Mouse (Mus musculus) T-helper 2 cell (primary cell): ENCODE data around the gene Ctbp2.

ENCODE experiments used
- in situ Hi-C: fragments of 300-600 bp; cut with MboI, MseI; formaldehyde crosslinking; loops from one replicate; pipeline ENCODE4 v1.15.1; 2025; ENCODE audit warnings: high pct_unique_total_duplicates

Gene Ctbp2

DNA sequence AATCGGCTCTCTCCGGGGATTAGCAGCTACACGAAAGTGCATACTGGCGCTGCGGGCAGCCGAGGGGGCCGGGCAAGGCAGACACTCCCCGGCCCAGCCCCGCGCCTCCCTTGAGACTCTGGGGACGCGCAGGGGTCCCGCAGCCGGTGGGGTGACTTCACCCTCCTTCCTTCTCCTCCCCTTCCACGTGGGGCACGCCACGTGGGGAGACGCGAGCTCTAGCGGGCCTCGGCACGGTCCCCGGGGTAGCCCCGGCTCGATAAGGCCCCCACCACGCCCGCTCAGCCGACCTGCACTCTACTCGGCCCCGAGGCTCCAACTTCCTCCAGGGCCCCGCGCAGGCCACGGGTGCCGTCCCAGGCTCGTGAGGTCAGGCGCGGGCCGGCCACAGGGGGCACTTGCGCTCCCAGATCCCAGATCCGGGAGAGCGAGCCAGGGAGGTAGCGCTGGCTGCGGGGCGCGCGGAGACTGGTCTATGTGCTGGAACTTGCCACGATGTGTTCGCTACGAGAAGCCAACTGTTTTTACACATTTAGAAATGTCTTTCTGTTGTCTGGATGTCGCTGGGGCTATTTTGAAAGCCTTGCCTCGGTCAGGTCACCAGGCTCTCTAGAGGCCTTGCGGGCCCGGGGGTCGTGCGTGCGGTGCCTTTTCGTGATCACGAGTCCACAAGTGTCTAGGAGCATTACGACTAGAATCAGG lies at the start of gene Ctbp2:
Ctbp2 (minus strand) TSS at position 356 of the 702 bp plus-strand sequence.
- in situ Hi-C loops = no loop called here

DNA sequence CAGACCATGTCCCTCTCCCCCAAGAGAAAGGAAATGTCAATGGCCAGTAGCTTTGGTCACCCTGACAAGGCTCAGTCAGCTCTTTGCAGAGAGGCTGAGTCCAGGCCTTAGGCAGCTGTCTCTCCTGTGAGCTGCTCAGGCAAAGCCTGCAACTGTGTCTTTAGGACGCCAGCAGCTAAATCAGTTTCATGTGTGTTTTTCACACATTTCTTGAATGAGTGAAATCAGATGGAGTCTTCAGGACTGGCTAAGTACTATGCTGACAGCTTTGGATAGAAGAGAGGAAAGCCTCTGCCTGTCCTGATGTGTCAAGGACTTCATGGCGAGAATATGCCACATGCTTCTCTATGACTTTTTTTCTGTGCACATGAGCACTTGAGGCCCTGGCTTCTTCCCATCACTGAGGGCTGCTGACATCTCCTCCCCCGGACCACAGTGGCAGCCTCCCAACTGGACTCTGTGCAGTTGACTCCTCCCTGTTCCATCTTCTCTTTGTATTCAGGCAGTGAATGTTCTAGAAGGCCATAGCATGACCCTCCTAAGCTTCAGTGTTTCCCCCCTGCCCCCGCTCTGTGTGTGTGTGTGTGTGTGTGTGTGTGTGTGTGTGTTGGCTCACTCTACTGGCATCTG lies 47.4 kb upstream of the Ctbp2 start:
- in situ Hi-C loops = no loop called here

DNA sequence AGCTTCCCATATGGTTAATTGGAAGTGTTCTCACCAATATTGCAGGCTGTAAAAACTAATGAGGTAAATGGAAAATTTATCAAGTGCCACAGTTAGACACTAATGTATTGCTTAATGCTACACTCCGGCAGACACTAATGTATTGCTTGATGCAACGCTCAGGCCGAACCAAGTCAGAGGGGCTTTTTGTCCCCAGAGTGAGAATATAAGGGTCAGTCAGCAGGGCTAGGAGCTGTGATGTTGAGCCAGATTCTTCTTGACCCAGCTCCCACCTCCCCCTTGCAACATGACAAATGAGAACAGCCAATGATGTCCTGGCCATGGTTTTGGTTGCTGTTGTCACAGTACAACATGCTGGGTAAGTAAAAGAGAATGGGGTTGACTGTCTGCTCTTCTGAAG lies 44.8 kb upstream of the Ctbp2 start:
- in situ Hi-C loops = no loop called here

DNA sequence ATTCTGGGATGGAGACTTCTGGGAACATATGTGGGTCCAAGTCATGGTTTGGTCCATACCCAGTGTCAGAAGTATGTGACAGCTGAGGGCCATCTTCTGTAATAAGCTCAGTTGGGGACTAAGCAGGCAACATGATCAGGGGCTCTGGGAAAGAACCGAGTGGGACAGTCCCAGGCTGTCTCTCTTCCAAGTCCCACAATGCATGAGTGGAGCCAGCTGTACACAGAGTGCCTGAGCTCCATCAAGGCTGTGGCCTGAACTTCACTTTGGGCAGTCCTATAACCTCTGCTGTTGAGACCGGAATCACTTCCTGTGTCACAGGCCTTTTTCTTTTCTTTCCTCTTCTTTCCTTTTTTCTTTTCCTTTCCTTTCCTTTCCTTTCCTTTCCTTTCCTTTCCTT lies 43.7 kb upstream of the Ctbp2 start:
- in situ Hi-C loops = no loop called here

DNA sequence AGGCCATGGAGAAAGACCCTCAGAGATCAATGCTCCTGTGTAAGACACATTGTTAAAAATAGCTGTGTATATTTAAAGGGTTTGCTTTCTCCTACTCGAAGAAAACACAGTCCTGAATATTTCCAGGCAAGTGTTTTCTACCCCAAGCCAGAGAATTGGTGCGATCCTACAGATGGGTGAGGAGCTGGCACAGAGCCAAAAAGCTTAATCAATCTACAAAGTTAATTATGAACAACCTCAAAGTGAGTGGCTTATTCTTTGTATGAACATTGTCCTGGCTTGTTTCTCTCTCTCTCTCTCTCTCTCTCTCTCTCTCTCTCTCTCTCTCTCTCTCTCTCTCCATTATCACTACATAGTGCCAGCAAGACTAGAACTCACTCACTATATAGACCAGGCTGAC lies 40.6 kb upstream of the Ctbp2 start:
- in situ Hi-C loops = no loop called here

DNA sequence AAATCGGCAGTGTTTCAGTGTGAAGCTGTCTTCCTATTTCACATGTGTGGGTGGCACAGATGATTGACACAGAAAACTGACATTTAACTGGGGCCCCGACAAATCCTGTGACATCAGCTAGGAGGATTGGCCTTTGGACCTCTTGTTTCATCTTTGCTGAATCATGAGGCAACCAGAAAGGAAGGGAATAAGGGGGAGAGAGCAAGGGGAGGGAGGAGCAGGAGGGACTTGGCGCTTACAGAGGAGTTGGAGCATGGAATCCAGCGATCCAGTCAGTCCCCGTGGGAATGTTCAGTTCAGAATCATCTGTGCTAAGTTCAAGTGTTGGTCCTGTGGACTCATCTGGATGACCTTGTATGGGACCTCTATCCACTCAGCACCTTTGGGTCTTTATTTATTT lies 38.9 kb upstream of the Ctbp2 start:
- in situ Hi-C loops = no loop called here

DNA sequence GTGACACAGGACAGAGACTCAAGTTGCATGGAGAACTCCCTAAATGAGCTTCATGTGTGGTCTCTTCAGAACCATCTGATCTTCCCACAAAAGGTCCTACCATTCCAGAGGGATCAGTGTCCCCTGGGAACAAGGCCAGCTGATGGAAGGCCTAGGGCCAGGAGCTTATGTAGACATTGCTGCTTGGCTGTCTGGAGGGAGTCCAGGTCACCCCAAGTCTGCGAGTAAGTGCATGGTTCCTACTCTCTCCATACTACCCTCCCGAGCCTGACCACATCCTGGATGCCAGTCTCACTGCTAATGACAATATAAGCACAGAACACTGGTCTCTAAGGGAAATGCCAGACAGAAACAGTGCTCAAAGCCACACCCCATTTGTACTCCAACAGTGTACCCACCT lies 38.0 kb upstream of the Ctbp2 start:
- in situ Hi-C loops = no loop called here

DNA sequence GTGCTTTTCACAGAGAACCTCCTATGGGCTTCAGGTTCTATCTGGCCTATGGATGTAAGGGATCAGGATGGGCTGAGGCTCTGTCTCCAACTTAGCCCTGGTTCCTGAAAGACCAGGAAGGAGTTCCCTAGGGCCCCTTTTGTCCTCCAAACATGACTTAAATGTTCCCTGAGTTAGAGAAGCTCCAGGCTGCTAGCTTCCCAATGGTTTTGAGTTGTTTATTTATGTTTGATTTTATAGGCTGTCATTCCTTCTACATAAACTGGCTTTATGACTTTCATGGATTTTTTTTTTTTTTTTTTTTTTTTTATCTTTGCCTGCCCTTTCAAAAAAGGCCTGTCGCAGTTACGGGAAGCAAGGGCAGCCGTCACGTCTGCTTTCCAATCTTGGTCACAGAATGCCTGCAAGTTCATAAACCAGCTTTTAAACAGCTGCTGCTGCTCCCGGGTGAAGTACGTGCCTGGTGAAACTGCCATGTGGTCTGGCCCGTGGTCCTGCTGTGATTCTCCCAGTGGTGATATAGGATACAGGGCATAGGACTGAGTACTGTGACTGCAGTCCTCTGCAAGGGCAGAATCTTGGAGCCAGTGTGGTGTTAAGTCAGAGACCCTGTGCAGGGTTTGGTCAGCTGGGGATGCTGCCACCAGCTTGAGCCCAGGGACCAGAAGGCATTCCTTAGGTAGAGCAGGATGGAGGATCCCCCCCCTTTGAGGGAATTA lies 37.4 kb upstream of the Ctbp2 start:
- in situ Hi-C loops = no loop called here

DNA sequence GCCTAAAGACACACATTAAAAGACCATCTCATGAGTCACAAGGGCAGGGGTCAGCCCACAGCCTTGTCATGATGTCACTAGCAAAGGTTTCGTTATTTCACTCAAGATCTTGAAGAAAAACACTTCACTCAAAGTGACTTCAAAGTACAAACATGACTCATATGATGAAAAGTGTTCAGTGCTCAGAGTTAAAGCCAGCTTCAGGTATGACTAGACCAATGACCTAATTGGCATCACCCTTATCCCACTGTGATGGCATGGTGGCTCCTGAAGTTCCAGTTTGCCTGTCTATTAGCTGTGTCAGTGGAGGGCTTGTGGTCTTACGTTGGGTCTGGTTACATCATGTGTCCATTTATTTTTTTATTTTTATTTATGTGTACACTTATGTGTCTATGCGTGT lies 35.4 kb upstream of the Ctbp2 start:
- in situ Hi-C loops = no loop called here

DNA sequence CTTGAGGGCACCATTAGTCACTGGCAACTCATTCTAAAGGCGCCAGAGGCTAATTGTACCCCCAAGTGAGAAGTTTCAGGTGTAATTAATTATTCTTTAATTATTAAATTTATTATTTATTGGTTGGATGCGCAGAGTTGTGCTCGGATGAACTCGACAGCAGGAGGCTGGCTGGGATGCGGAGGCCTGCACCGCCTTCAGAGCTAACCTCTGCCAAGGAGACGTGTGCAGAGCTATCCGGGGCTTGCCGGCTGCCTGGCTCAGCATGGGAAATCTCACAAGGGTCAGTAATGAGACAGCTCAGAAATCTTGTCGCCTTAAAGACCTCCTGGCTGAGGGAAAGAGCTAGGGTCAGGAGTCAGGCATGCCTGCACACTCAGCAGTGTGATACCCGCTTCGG lies 31.5 kb upstream of the Ctbp2 start:
- in situ Hi-C loops = no loop called here

DNA sequence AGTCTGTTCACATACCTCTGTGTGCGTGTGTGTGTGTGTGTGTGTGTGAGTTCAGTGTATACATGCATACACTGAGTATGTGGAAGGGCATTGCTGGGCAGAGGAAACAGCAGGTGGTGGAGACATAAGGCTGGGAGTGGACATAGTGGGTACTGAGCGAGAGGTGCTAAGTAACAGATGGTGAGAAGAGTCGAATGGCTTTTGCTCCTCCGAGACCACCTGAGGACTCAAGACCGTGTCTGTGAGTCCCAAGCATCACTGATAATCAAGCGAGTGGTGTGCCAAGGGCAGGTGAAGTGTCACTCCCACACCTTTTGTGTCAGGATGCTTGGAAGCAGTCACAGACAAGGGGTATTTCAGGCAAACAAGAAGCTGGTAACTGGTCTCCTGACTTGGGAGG lies 30.7 kb upstream of the Ctbp2 start:
- in situ Hi-C loops = no loop called here

DNA sequence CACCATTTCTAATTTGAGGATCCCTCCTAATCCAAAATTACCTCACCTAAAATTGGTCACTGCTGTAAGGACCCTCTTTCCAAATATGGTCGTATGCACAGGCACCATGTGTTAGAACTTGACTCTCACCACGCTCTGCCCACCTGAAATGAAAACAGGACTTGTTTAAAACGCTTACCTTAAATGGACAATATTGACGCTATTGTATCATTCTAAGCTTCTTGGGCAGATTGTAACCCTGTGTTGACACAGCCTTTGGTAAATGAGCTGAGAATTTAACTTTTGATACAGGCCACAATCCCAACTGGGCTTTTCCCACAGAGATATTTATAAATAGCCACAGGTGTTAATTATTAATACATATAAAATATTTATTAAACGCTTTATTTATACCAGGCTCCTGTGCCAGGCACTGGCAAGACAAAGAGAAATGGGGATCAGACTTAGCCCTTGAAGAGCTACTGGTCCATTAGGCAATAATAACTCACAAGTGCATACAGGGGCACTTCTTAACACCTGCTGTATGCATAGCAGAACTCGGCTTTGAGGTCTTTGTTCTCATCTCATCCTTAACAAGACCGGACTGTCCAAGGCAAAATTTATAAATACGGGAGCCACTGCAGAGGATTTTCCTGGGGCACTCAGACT lies 15.7 kb upstream of the Ctbp2 start:
- in situ Hi-C loops = no loop called here

DNA sequence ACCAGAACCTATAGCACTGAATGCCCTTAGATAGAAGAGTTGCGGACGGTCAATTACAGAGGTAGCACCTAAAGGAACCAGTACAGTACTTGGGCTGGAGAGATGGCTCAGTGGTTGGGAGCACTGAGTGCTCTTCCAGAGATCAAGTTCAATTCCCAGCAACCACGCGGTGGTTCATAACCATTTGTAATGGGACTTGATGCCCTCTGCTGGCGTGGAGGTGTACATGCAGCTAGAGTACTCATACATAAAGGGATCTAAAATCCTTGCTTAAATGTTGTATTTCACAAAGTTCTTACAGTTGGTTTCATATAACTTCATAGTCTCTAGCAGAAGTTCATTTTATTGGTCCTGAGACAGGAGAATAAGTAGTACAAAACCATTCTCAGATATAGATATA lies 9.4 kb upstream of the Ctbp2 start:
- in situ Hi-C loops = loop anchor here (5.0 kb wide), 1 partner anchor 96 kb away; no protein-coding TSS in a partner anchor

DNA sequence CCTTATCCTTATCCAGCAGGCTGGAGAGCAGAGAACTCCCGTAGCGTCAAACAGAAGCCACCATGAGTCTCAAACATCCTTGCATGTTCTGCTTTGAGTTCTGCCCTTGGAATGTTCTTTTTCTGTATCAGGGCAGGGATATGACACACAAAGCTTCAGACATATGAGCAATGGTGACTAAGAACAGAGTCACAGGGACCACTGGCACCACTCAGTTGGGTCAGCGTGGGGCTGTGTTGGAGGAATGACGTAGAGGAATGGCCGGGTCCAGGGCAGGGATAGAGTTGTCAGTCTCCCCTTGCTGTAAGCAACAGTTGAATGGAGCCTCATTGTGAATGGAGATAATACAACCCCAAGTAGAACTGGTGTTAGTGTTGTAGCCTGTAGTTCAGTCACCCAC lies 8.5 kb upstream of the Ctbp2 start:
- in situ Hi-C loops = loop anchor here (5.0 kb wide), 1 partner anchor 95 kb away; no protein-coding TSS in a partner anchor

DNA sequence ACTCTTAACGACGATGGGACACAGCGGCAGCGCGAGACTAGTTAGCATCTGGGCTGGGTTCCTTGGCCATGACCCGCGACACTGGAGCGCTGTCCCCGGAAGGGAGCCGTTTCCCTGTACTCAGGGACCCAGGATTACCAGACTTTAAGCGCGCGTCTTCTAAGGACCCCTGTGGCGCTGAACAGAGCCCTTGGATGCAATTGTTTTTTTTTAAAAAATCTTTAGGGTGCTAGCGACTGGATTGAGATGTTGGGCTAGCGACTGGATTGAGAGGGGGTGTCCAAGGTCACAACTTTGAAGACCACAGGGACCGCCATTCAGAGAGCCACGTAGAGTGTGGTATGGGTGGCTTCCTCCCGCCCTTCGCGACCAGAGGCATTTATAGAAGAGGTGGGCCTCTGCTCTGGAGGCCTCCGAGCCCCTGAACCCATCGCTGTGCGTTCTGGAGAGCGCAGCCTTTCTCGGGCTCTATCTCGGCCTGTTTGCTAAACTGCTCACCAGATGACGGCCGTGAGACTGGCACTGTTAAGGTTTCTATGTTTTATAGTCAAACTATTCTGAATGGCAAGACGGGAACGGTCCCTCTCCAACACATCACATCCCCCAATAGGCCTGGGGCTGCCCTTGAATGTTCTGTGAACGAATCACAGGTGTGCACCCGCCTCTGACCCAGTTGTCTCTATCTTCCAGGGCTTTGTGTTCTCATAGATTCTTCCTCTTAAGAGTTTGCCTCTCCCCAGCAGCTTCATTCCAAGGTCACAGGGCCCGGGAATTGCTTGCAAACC lies 739 bp upstream of the Ctbp2 start:
- in situ Hi-C loops = no loop called here

DNA sequence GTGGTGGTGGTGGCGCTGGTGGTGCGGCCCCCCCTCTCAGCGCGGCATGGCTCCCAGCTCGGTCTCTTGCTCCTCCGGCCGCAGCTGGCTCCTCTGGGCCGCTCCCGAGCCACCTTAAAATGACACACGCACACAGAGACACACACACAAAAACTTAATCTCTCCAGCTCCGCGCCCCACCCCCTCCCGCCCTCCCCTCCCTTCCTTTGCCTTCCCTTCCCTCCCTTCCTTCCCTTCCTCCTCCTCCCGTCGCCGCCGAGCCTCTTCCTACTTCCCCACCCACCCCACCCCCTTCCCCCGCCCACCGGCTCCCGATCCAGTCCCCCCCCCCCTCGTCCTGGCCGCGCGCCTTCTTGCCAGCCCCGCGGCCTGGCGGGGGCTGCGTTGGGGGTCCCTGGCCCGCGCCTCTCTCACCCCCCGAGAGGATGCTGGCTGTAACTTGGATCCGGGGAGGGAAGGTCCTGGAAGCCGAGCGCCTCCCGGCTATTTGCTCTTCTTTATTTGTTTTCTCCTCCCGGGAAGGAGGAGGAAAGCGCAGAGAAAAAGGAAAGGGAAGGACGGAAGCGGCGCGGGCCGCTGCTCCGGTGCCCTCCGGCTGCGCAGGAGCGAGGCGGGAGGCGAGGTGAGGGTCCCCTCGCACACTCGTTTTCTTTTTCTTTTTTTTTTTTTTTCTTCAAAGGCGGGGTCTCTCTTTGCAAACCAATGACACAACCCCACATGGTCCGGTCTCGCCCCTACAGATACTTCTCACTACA lies 733 bp downstream of the Ctbp2 start, which contains the start of gene Fgfr2:
Fgfr2 (minus strand) TSS at position 107 of the 755 bp plus-strand sequence.
- in situ Hi-C loops = no loop called here

DNA sequence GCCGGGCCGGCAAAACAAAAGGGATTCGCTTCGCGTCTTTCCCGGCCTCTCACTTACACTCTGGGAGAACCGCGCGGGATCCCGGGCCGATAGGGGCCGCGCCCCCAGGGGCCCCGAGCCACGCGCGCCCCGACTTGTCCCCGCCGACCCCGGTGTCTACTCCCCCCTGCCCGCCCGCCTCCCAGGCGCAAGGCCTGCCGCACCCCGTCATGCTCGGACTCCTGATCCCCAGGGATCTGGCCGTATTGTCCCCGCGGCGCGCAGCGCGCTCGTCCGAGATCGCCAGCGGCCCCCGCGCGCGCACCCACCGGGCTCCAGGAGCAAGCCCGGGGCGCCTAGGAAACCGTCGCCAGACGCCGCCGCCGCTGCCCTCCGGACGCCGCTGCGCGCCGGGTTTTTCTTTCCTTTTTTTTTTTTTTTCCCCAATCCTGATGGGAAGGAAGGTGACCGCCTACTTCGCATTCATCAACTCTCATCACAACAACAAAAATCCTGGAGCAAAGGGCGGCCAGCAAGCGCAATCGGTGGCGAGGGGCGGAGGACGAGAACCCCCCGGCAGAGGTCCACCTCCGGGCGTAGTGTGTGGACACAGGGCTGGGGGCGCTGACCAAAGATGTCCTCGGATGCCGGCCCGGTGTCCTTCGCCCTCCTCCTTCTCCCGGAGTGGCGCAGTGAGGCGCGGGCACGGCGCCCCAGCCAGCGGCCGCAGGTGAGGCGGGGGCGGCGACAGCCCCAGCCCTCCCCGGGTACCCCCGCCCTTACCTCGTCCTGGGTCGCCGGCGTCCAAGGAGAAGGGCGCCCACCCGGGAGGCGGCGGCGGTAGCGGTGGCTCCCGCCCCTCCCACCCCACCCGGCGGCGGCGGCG lies 1.5 kb downstream of the Ctbp2 start:
- in situ Hi-C loops = no loop called here

DNA sequence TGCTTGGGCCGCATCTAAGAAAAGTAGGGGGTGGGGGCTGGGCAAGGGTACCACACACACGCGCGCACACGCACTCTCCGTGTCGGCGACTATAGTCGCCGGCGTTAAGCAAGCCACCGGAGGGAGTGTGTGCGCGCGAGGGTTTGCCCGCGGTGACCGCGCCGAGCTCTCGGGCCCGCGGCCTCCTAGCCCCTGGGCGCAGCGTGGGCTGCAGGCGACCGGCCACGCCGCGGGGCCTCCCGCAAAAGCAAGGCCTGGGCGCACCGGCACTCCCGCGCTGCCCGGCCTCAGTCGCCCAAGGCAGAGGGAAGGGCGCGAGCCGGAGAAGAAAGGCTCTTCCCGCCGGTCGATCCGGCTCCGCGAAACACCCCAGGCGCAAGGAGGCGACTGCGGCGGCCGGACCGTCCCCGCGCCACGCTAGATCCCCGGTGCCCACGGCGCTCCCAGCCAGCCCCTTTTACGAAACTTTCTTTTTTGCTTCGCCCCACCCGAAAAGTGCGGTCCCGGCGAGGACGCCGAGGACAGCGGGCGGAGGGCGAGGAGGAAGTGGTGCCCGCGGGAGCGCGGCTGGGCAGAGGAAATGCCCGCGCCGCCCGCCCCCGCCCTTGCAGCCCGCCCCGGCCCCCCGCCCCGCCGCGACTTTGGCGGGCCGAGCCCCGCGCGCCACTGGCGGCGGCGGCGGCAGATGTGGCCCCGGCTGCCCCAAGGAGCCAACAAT lies 2.3 kb downstream of the Ctbp2 start:
- in situ Hi-C loops = no loop called here

DNA sequence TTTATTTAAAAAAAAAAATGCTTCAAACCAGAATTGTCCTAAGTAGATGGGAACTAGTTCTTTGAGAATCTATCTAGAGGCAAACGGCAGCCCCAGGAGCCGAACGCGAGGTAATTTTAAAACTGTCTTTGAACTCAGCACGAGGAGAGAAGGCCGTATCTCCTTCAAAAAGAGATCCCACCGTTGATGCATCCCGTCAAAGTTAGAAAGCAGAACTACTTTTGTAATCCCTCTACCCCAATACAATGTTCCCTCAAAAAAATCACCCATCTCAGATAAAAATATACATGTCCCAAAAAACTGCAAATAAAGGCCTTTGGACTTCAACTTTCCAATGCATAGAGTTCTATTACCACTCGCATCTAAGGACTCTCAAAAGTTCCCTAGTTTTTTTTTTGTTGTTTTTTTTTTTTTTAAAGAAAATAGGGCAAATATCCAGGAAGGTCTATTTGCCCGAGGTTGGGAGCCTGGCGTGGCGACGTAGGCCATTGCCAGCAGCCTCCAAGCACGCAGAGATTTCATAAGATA lies 3.0 kb downstream of the Ctbp2 start:
- in situ Hi-C loops = no loop called here
